Mouse (Mus musculus) liver, adult (tissue): ENCODE results near the gene Fbxo47.

Source experiments
- GATA4 ChIP-seq: IDR thresholded peaks from 2 replicates; pipeline ENCODE4 v1.6.1; 2014; ENCODE audit warnings: mild to moderate bottlenecking, low read length; ENCODE audit not compliant: insufficient replicate concordance

Fbxo47 gene

GRCm38 (mm10) chr11:97883918-97884600 is at the start of gene Fbxo47:
TSS of gene Fbxo47 (minus strand) at chr11:97884154.
- TF ChIP-seq GATA4 = peak; percentile 23; the same call in 1 of the 2 replicates

- no peak for TF ChIP-seq GATA4
Observed at GRCm38 (mm10) chr11:97933553-97933952, 49.6 kb upstream of the Fbxo47 start.

- no peak for TF ChIP-seq GATA4
Observed at GRCm38 (mm10) chr11:97928905-97929304, 45.0 kb upstream of the Fbxo47 start.

GRCm38 (mm10) chr11:97924217-97924616 is 40.3 kb upstream of the Fbxo47 start:
- no peak for TF ChIP-seq GATA4

DNA sequence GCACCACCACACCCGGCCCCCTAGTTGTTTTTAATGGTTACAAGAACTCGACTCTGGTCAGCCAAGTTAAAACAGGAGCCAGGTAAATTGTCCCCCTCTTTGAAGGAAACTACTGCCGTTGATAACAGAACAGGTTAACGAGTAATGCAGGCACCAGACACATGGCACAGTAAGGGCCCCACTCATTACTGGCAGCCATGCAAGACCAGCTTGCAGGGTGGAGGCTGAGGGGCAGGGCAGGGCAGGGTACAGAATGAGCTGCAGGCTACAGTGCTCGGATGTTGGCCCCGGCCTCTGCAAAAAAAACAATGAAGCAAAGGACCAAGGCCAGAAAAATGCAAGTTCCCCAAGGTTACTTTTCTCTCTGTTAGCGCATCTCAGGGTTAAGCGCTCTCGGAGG is 39.7 kb upstream of the Fbxo47 start:
- no peak for TF ChIP-seq GATA4

DNA sequence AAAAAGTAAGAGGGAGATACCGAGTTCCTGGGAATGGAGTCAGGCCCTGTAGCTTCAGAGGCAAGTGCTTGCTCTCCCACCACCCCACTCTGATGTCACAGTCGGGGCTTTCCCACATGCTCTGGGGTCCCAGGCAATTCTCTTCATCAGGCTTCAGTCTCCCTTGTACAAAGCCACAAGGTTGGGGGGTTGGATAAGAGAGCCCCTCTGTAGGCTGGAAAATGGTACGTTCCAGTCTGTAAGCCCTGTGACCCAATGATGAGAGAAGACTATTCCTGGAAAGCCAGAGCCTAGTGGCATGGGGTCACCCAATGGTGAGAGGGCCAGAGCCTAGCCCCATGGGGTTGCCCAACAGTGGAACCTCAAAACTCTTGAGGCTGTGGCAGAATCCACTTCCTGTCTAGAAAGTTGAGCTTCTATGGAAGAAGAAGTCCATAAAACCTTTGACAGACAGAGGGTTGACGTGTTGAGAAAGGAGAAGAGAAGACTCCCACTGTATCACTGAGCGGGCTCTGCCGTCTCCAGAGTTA is 32.1 kb upstream of the Fbxo47 start:
- TF ChIP-seq GATA4 = no peak

DNA sequence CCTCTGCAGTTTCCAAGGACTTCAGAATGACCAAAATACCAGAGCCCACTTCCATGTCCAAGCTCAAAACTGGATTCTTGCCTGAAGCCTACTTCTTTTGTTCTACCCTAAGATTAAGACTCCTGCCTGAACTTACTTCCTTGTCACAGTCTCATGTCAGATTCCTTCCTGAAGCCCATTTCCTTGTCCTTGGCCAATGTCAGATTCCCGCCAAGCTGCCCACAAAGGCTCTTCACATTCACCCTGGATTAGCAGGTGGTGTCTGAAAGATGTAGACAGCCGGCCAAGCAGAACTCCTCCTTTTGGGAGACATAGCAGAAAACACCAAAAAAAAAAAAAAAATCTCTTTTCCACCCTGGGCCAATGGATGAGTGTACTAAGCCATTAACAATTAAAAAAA is 31.5 kb upstream of the Fbxo47 start:
- no peak for TF ChIP-seq GATA4

GRCm38 (mm10) chr11:97913111-97913510 is 29.2 kb upstream of the Fbxo47 start:
- no peak for TF ChIP-seq GATA4

- TF ChIP-seq GATA4 = no peak
Observed at GRCm38 (mm10) chr11:97908634-97909348, 24.8 kb upstream of the Fbxo47 start.

DNA sequence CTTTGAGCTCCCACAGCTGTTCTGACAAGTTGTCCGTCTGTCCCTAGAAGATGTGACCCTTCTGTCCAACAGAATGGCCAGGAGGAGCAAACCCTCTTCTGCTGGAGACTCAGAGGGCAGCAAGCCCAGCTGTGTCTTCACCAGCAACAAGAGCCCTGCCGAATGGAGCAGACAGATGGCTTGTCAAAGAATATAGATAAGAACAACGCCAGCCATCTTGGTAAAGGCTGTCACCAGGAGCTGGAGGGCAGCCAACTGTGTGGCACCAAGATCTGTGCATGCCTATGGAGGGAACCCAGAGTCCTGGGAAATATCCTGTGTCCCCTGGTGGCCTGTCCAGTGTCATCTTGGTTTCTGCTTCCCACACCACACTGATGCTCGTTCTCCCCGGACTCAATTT is 24.0 kb upstream of the Fbxo47 start:
- TF ChIP-seq GATA4 = no peak

- TF ChIP-seq GATA4 = no peak
Observed at GRCm38 (mm10) chr11:97906905-97907304, 23.0 kb upstream of the Fbxo47 start.

GRCm38 (mm10) chr11:97905941-97906340 is 22.0 kb upstream of the Fbxo47 start:
- TF ChIP-seq GATA4 = no peak

GRCm38 (mm10) chr11:97905540-97905939 is 21.6 kb upstream of the Fbxo47 start:
- TF ChIP-seq GATA4 = no peak

DNA sequence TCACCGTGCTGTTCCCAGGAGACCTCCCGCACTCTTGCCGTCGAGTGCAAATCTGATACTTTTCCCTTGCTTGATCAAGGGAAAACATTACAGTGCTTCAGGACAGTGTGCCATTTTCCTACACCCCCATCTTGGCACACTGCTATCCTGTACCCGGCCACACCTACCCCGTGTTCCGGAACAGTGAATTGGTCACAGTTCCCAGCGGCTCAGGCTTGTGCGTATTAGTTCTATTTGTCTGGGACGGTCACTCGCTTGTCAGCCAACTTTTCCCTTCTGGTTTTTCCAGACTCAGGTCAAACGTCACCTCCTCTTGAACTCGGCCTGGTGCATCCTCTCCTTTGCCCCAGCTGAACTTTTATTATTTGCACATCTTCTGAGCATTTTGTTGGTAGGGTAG is 20.8 kb upstream of the Fbxo47 start:
- no peak for TF ChIP-seq GATA4

GRCm38 (mm10) chr11:97901806-97902205 is 17.9 kb upstream of the Fbxo47 start:
- TF ChIP-seq GATA4 = no peak

DNA sequence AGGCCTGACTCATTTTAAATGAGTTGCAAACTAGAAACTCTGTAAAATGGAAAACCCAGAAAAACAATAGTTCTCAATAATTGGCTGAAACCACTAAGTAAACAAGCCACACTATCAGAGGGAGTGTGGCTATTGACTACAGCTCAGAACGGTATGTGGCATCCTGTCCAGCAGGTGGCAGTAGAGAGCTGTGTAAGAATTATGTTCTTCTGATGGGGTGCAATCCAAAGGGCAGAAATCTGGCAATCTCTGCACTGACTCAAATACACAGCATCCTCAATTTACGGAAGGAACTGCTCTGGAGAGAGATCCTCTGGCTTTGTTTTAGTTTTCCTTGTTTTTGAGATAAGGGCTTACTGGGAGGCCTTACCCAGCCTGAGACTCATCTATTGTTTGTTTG is 15.9 kb upstream of the Fbxo47 start:
- TF ChIP-seq GATA4 = peak; percentile 91
